Mouse (Mus musculus): ENCODE data around the gene Igfbp6. TPM values are rescaled to one million over a fixed set of nuclear protein-coding genes. Genes with fewer than 3 reads are reported as not detected.

Gene Igfbp6
- total RNA-seq, 2 experiments from 2014 or later: 43.4 to 51.3 TPM

DNA sequence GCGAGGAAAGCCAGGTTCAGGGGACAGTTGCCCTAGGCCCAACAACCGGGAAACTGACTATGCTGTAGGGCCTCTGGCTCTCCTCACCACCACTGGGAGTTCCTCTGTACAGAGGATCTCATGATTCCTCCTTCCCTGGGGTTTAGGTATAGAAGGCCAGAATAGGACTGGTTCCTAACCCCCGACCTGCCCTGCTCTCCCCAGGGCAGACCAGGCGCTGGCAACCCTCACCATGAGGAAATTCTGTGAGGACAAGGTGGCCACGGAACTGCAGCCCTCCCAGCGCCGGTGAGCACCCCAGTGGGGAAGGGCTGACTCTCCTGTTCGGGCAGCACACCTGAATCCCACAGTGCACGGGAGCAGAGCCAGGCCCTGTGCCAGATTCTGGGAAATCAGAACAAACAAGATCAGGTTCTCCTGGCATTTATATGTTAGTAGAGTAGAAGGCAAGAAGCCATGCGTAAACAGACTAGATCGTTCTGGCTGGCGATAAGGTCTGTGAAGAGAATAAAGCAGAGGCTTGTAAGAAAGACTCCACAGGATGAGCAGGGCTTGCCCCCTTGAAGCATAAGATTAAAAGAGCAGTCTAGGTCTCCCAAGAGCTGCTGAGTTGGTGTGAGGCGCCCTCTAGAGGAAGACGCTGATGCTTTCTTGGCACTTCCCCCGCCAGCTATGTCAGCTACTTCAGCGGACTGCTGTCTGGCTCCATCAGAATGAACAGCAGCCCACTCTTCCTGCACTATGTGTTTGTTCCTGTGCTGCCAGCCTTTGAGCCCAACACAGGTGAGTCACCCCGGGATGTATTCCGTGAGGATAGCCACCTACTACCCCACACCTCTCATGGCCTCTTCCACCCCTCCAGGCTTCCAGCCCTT is 35.3 kb upstream of the Igfbp6 start:
- peak; percentile 78 to 86 for DNase-seq

DNA sequence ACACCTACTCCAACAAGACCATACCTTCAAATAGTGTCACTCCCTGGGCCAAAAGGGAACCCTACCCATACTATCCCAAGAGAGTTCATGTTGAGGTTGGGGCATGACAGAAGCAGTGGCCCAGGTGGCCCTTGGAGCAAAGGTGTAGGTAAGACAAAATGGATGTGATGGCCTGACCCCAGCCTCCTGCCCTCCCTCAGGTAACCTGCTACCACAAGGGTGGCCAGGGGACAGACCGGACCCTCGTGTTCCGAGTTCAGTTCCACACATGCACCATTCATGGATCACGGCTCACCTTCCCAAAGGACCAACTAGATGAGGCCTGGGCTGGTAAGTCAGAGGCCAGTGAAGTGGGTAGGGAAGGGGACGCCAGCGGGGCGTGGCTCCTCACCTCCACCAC is 33.9 kb upstream of the Igfbp6 start:
- no peak for DNase-seq

DNA sequence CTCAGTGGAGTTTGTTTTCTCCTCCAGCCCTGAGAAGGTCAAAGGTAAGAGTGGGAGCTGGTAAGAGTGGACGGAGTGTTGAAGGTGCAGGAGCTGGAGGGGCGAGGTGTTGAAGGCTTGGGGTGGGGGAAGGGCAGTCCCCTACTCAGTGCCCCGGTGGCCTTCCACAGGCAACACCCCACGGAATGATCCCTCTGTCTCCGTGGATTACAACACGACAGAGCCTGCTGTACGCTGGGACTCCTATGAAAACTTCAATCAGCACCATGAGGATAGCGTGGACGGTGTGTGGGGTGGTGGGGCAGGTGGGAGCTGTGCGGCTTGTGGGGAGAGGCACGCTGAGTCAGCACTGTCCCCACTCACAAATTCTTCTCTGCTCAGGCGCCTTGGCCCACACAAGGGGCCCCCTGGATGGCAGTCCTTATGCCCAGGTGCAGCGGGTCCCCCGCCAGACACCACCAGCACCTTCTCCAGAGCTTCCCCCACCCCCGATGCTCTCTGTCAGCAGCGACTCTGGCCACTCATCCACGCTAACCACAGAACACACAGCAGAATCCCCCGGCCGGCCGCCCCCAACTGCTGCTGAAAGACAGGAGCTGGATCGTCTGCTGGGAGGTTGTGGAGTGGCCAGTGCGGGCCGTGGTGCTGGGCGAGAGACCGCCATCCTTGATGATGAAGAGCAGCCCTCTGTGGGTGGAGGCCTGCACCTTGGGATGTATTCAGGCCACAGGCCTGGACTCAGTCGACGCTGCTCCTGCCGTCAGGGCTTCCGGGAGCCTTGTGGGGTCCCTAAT is 33.3 kb upstream of the Igfbp6 start:
- DNase-seq: no peak

DNA sequence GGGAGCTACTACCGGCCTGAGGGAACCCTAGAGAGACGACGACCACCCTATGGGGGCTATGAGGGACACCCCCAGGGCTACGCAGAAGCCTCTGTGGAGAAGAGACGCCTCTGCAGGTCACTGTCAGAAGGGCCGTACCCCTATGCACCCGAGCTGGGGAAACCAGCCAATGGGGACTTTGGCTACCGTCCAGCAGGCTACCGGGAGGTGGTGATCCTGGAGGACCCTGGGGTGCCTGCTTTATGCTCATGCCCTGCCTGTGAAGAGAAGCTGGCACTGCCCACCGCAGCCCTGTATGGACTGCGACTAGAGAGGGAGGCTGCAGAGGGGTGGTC is 32.7 kb upstream of the Igfbp6 start:
- DNase-seq: no peak

DNA sequence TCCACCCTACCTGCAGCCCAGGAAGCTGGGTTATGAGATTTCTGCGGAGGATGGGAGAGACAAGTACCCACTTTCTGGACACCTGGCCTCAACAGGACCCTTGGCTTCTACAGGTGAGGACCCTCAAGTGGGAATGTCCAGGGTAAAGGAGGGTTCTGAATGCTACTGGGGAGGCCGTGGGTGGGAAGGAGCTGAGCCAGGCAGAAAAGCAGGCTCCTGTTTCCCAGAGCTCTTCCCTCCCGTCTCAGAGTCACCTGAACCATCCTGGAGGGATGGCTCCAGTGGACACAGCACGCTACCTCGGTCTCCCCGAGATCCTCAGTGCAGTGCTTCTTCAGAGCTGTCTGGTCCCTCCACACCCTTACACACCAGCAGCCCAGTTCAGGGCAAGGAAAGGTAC is 32.0 kb upstream of the Igfbp6 start:
- DNase-seq: no peak

DNA sequence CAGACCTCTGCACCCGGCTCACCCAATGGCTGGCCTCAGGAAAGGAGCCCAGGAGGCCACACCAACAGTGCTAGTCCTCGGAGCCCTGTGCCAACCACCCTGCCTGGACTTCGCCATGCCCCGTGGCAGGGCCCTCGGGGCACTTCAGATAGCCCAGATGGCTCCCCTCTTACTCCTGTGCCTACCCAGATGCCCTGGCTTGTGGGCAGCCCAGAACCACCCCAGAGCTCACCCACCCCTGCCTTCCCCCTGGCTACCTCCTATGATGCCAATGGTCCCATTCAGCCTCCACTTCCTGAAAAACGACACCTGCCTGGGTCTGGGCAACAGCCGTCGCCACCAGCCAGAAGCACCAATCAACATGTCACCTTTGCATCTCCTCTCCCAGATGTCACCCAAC is 31.3 kb upstream of the Igfbp6 start:
- no peak for DNase-seq

DNA sequence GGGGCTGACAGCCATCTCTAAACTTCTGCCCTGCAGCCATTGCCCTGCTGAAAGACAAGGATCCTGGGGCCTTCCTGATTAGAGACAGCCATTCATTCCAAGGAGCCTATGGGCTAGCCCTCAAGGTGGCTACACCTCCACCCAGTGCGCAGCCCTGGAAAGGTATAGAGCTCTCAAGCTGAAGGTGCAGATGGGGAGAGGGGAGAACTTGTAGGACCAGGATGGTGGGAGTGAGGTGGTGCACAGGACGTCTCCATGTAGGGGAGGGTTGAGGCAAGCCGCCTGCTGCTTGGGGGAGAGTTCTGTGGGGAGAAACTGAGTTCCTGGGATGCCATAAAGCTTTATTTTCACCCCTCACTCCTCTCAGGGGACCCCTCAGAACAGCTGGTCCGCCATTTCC is 30.5 kb upstream of the Igfbp6 start:
- no peak for DNase-seq

DNA sequence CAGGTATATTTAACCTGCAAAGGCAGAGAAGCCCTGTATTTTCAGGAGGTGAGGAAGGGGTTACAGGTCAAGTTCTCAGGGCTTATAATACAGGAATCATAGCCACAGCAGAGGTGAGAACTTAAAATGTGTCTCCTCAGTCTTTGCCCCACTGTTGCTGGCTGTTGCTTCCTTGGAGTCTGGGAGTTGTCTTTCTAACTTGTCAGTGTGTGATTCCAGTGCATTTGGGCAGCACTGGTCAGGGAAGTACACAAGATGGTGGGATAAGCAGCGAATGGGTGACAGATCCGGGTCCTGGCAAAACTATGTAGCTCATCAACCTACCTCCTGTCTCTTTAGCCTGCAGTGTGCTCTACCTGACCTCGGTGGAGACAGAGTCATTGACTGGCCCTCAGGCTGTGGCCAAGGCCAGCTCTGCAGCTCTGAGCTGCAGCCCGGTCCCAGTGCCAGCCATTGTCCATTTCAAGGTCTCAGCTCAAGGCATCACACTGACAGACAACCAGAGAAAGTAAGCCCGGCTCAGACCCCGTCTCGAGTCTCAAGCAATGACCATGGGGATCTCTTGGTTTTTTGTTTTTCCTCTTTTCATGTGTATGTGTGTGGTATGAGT is 29.4 kb upstream of the Igfbp6 start:
- DNase-seq: peak; percentile 78 to 84

DNA sequence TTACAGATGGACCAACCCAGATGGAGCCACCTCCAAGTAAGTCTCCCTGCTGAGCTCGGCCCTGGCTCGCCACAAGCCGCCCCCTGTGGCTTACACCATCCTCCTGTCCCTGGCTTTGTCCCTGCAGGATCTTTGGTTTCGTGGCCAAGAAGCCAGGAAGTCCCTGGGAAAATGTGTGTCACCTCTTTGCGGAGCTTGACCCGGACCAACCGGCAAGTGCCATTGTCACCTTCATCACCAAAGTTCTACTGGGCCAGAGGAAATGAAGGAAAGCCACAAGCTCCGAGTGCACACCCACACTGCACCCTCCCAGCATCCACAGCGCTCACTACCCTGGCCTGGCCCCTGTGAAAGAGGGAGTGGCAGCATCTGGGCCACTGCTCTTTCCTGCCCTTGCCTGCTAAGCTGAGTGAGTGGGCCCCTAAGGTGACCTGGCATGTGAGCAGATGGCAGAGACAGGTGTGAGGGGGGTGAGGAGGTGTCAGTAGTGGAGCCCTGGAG is 28.4 kb upstream of the Igfbp6 start:
- DNase-seq: no peak

DNA sequence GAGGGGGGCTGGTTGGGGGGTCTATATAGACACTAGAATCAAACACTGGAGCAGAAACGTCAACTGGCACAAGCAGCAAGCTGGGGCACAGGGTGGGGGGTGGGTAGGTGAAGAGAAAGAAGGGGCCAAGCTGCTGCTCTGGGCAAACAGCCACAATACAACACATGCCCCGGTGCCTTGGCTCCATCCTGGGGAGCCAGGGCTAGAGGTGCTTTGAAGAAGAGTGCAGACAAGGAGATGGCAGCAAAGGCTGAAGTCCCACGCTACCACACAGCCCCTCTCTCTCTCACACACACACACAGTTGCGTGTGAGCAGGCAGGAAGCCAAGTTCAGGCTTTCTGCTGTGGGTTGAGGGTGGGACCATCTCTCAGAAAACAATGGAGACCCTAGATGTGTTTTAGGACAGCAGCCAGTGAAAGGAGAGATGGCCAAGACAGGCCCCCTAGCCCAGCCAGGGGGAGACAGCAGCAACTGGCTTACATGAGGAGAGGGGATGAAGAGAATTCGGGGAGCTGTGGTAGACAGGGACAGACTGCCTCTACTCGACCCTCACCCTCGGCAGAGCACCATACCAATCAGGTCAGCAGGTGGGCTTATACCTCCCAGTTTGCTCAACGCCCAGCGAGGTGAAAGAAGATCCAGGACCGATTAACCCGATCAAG is 27.3 kb upstream of the Igfbp6 start:
- no peak for DNase-seq

DNA sequence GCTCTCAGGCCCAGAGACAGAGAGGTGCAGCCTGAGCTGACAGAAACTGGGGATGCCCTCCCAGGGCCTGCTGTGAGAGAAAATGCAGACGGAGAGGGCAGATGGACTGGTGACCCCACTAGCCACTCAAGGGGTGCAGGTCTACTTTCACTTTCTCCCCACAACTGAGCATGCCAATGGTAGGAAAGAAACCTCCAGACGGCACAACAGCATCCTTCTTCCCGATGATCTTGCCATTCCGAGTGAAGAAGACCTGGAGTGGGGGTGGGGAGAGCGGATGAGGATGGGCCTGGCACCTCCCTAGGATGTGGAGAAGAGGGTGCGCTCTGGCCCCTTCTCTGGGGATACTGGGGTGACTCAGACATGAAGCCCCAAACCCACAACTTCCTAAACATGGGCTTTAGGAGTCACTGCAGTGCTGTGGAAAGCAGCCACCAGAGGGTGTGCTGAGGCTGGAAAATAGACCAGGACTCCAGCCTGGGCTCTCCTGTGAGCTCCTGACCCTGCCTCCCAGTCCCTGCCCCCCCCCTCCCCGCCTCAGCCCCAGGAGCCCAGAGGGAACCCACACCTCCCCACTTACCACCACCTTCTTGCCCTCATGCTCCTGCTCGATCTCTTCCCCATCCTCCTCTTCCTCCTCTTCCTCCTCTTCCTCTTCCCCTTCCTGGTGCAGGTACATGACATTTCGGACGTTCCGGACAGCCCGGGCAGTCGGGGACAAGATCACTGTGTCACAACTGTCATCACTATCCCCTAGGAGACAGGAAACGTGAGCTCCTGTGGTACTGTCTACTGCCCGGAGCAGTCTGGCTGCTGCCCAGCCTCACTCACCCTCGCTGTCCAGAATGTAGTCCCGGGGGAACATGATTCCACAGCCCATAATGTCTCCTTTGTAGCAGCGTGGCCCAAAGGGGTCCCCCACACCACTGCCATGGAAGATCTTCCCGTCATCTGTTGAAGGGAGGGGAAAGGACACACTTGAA is 26.4 kb upstream of the Igfbp6 start:
- peak in 1 of 2 experiments; percentile 26 for DNase-seq

DNA sequence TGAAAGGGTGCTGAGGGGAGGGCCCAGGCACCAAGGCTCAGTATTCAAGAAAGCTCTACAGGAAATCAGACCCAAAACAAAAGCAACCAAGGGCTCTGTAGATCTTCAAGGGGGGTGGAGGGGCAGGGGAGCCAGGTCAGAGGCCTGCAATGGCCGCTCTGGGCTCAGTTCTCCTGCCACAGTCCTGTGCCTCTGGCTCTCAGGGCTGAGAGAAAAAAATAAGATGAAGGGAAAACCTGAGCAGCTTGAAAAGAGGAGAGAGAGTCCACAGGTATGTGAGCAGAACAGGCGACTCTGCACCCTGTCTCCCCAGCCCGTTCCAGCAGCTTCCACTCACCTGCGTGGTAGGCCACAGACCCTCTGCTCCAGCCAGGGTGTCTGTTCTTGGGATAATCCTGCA is 25.6 kb upstream of the Igfbp6 start:
- DNase-seq: no peak

DNA sequence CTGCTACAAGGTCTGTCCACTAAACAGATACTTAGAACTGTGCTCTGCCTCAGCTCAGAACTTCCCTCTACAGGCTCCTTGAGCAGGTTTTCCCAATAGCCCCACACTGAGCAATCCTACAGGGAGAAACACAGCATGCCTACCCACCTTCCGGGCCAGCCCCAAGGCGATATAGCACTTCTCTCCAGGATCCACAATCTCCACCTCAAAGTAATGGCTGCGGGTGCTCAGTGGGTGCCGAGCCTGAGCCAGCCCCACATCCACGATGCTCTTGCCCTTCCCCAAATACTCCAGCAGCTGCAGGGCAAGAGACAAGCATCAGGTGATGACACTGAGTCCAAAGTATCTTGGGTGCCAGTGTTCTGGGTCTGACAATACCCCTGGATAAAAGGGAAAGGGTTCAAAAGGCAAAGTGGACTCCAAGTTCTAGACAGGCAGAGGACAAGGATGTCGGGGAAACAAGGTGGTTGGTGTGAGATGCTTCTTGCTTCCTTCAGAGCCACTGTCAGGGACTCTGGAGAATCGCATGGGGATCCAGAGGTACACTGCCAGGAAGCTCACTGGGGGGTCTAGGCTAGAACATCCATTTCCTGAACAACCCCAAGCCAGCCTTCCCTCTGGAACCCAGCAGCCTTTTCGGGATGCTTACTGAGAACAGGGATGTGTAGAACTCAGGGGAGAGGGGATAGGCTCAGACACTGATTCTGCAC is 24.9 kb upstream of the Igfbp6 start:
- DNase-seq: no peak

DNA sequence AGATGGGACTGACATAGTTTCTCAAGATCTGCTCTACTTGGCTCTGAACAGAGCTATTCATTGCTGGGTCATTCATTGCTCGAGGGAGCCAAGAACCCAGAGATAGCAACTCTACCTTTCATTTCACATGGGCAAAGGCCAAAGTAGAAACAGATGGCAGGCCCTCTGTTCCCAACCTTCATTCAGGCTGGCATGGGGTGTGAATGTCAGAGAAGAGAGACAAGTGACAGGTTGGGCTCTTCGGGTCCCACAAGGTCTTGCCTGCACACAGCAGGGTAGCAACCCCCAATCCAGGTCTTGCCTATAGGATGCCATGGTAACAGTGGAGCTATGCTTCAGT is 24.4 kb upstream of the Igfbp6 start:
- no peak for DNase-seq

DNA sequence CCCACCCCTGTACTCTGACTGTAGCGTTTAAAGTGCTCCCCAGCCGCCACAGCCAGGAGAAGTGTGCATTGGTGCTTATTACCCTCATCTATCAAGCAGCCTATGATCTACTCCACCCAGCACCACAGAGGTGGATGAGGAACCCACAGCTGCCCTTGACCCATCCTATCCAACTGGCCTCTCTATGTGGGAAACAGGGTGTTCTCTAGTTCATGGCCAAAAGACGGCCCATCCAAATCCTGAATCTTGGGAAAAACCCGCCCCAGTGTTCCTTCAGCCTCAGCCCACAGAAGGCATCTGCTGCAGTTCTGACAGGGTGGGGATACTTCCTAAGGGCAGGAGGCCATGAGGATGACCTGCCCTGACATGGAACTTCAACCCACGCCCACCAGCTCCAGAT is 23.6 kb upstream of the Igfbp6 start:
- no peak for DNase-seq

DNA sequence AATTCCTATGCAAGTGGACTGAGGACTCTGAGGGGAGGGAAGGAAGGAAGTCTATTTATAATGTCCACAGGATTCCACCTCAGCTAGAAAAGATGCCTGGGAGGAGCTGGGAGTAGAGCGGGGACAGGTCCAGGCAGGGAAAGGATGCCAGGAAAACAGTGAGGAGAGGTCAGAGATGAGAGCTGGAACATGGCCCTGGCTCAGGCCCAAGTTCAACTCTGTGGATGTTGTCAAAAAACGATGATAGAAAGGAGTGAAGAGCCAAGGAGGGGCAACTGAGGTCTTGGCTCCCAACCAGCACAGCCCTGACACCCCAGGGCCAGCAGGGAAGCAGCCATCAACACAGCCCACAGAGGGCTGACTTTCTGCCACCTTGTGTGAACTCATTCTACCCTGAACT is 17.9 kb upstream of the Igfbp6 start:
- DNase-seq: peak; percentile 76 to 80

DNA sequence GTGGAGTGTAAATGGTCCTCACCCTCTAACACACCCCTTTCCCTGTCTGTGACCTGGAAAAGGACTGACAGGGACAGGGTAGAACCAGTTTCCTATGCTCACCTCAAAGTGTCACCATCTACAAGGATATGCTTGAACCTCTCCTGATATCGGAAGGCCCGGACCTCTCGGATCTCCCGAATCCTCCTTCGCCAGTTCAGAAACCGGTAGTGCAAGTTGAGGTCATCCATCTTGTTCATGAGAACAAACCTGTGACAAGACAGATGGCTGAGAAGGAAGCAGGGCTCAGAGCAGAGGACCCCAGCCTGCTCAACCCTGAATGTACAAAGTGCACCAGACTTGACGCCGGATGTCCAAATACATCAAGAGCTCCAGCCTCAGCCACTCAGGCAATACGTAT is 10.8 kb upstream of the Igfbp6 start:
- no peak for DNase-seq

DNA sequence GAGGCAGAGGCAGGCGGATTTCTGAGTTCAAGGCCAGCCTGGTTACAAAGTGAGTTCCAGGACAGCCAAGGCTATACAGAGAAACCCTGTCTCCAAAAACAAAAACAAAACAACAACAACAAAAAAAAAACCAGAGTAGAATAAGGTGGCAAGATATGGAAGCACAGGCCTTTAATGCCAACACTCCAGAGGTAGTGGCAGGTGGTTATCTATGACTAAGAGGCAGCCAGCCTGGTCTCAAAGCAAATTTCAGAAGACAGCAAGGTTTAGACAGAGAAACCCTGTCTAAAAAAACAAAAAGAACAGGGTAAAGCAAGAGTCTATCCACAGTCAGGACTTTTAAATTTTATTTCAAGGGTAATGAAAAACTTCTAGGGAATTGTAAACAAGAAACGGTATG is 9.5 kb upstream of the Igfbp6 start:
- DNase-seq: no peak

DNA sequence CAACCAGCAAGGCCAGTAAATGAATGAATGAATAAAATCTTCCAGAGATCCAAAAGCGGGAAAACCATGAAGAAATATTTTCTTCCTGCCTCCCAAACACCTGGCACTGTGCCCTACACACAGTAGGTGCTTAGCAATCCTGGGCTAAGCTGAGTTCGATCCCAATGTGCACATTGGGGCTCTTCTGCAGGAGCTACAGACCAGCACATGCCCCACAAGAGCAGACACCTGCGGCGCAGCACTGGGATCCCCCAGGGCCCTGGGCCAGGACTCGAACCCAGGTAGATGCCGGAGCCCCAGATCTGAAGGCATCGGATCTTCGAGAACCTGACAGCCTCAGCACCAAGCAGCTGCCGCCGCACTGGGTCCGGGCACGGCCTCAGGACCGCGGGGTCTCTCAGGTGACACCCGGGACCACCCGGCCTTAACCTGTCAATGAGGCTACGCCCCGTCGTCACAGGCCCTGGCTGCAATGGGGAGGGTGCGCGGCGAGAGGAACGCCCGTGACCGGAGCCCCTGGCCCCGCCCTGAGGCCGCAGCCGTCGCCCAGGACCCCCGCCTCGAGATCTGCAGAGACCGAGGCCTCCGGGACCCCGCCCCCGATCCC is 8.5 kb upstream of the Igfbp6 start:
- no peak for DNase-seq

DNA sequence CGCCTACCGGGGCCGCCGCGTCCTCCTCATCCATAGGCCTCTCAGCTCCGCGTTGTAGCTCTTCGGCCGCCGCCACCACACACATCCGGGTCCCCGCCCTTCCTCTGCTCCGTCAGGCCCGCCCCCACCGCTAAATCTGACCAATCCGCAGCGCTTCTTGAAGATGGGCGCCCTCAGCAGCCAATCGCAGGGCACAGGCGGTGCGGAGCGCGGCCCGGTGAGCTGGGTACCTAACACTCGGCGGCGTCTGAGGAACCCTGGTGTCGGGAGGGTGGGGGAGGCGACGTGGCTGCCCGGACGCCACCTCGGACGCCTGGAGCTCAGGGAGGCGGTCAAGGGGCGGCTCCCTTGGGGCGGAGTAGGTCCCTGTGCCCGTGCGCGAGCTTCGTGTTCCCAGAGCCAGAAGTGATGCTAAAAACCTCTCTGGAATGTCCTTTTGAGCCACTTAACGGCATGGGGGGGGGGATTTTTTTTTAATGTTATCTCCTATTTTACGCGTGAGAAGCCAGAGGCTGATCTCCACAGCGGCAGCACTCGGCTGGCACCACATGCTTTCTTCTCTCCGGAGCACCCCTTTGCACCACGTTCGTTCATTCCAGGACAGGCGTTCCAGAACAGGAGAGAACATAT is 7.9 kb upstream of the Igfbp6 start, which contains the start of gene Spryd3:
Gene Spryd3 (minus strand): TSS at position 106 of the 630 bp plus-strand sequence.
- peak; percentile 96 to 98 for DNase-seq

Data from adrenal gland, postnatal 36 days (tissue).